Mouse (Mus musculus): ENCODE measurements around the gene Fgfr3.

The Fgfr3 gene

DNA sequence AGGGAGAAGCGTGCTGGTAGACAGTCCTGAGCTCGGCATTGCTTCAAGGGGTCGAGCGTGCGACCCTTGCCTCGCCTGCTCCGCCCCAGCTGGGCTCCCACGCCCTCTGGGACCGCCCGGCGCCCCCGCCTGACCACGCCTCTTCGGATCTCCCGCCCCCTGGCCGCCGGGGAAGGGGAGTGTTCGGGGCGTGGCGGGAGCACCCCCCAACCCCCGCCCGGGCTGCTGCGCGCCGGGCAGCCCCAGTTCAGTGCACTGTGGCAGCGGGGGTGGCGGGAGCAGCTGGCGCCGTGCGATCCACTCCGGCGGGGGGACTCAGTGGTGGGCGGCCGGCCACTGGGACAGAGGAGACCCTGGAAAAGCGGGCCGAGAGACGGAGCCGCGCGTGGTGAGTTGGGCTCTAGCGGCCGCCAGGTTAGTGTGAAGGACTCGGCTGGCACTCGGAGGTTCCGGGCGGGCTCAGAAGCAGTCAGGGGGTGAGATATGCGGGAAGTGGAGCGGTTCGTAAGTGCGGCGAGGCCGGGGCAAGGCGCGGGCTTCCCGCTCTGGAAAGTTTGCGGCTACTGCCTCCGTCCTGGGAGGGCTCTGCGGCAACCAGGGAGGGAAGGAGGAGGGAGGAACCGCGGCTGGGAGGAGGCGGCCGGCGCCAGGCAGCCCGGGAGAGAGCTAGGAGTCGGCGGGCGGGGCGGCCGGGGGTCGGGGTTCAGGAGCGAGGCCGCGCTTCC is at the start of gene Fgfr3:
TSS of gene Fgfr3 (plus strand) at position 134 of the 725 bp plus-strand sequence.
- DNase-seq (ENCODE audit: inconsistent age in 2 of 2, low spot score in 1 of 2): peak; percentile 70 to 87

GRCm38 (mm10) chr5:33674439-33674838 is 47.0 kb upstream of the Fgfr3 start:
- no peak for DNase-seq (ENCODE audit: inconsistent age in 2 of 2, low spot score in 1 of 2)

GRCm38 (mm10) chr5:33675964-33676363 is 45.5 kb upstream of the Fgfr3 start:
- peak in 1 of 2 experiments; percentile 73 for DNase-seq (ENCODE audit: inconsistent age in 2 of 2, low spot score in 1 of 2)

GRCm38 (mm10) chr5:33678244-33678643 is 43.2 kb upstream of the Fgfr3 start:
- no peak for DNase-seq (ENCODE audit: inconsistent age in 2 of 2, low spot score in 1 of 2)

GRCm38 (mm10) chr5:33681044-33681443 is 40.4 kb upstream of the Fgfr3 start:
- no peak for DNase-seq (ENCODE audit: inconsistent age in 2 of 2, low spot score in 1 of 2)

- no peak for DNase-seq (ENCODE audit: inconsistent age in 2 of 2, low spot score in 1 of 2)
Observed at GRCm38 (mm10) chr5:33681611-33682388, 39.7 kb upstream of the Fgfr3 start.

DNA sequence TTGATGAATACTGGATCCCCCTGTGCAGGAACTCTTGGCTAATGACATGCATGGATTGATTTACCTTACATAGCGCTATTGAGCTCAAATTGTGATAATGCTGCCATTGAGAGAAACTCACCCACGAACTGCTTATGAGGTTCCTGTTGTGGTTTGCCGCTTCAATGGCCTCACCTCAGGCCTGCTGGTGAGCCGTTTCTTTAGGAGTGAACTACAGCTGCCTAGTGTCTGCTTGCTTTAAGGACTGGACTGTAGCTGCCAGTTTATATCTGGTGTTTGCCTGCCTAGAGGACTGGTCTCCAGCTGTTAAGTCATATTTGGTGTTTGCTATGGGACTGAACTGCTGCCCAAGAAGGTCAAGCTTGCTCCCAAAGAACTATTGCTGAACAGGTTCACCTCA is 38.5 kb upstream of the Fgfr3 start:
- no peak for DNase-seq (ENCODE audit: inconsistent age in 2 of 2, low spot score in 1 of 2)

DNA sequence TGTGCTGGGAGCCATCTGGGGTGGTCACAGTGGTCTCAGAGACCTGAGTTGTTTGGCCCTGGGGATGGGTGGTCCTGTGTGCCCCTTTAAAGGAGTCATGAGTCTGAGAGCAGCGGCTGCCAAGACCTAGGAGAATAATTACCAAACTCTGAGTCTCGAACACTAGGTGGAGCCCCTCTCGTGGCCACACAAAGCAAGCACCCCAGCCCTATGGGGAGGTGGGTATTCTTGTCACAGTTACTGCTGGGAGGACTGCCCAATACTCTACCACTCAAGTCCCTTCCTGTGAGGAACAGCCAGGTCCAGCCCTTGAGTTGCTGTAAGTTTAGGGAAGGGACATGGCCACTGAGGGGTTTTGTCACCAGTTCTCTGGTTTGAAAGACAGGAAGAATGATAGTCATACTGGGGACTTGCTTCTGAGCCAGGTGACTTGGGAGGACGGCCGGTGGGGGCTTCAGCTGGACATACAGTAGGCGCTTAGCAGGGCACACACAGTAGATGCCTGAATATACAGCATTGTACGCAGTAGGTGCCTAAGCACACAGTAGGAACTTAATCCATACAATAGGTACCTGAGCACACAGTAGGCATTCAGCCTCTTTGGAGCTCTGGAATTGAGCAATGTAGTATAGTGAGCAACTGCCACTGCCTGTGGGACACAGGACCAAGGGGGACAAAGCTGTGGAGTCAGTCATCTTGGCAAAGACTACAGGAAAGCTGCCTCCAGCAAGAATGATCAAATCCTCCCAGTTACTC is 37.4 kb upstream of the Fgfr3 start:
- peak in 1 of 2 experiments; percentile 73 for DNase-seq (ENCODE audit: inconsistent age in 2 of 2, low spot score in 1 of 2)

DNA sequence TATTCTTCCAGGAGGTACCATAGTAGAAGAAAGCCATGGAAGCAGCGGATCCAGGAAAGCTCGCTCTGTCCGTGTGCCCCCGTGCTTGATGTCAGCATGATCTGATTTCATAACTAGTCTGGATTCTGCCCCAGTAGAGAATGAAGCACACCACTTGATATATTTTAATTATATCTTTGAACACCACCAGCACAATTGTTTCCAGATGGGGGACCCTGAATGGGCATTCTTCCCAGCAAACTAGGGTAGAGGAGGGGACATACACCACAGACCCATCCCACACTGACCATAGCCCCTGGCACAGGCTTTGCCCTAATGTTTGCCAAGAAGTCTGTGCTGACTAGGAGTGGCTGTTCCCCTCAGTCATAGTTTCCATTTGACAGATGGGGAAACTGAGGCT is 36.5 kb upstream of the Fgfr3 start:
- DNase-seq (ENCODE audit: inconsistent age in 2 of 2, low spot score in 1 of 2): no peak

DNA sequence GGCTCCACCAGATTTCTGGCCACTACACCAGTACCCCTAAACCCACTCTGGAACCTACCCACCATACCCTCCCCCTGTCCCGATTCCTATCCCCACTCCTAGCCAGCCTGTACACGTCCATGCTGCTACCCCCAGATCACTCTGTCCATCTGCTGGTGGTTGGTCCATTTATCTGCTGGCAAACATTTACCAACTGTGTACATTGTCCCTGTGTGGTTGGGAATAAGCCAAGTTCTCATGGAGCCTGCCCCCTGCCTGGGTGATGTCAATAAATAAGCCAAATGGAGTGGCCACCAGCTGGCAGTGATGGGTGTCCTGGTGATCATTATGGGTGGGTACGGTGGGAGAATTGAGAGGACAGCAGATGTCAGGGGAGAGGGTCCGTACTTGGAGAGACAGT is 34.3 kb upstream of the Fgfr3 start:
- no peak for DNase-seq (ENCODE audit: inconsistent age in 2 of 2, low spot score in 1 of 2)

DNA sequence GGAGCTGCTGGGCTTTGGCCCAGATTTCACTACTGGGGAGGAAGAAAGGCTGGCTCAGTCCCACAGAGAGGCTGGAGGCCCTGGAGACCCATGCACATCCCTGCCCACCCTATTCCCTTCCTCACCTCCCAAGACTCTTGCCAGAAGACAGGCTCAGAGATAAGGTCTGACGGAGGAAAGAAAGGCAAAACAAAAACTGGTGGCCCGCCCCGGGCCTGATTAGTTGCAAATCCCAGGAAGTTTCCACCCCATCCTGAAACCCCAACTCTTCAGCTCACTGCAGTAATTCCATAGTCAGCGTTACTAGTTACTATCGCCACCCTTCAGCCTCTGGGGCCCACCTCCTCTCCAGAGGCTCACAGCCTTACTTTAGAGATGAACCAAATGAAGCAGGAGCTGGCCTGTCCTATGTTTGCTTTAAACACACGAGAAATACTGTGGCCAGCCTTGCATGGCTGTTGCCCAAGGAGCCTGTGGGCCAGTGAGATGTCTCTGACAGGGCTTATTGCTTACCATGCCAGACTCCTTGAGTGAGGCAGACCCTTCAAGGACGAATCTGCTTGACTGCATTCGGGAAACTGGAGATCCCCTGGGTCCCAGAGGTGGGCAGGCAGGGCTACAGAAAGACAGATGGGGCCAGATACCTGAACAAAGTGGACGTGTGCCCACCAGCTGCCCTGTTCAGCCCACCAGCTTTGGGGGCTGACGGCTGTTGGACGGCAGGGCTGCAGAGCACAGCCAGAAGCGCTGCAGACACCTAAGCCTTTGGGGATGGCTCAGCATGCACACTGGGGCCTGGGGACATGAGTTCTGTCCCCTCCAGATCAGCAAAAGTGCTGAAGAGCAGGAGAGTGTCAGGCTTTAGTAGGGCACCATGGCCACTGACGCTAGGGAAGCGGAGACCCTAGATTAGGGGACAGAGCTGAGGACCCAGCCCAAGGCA is 32.9 kb upstream of the Fgfr3 start:
- no peak for DNase-seq (ENCODE audit: inconsistent age in 2 of 2, low spot score in 1 of 2)

DNA sequence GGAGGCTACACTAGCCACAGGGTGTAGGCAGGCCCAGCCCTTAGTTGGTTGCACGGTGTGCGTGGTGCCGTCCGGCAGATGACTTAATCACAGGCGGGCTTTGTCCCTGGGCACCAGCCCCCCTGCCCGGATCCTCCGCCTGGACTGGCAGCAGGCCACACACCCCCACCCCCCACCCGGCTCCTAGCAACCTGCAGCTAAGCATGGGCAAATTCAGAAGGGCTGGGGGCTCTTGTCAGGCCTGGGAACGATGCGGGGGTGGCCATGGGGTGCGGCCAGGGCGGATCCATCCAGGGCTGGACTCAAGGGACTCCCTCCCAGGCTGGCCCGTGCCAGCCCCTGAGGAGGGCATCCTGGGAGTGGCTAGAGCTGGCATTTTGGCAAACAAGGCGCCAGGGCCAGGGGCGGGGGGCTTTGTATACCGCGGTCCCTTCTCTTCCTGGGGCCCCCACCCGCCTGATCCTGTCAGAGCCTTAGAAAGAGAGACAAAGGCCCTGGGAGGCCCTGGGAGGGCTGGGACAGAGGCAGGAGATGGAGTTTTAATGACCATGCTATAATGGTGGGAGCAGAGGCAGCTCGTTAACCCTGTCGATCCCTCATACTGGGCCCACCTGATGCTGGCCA is 32.1 kb upstream of the Fgfr3 start:
- DNase-seq (ENCODE audit: inconsistent age in 2 of 2, low spot score in 1 of 2): no peak

GRCm38 (mm10) chr5:33689852-33690645 is 31.4 kb upstream of the Fgfr3 start:
- peak in 1 of 2 experiments; percentile 47 for DNase-seq (ENCODE audit: inconsistent age in 2 of 2, low spot score in 1 of 2)

DNA sequence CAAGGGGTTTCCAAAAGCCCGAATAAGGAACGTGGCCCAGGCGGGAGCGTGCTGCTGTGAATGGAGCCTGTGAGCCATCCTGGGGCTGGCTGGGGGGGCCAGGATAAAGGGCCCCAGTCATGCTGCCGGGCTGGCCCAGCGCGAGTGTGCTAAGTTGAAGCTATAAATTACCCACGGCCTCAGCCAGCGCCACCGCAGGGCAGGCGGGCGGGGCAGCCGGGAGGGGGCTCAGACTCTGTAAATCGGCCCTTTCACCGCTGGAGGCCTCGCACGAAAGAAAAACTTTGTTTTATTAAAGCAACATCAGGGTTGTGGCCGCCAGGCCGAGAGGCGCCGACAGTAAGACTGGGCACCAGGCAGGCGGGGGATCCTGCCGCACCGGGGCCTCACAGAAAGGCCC is 29.1 kb upstream of the Fgfr3 start:
- DNase-seq (ENCODE audit: inconsistent age in 2 of 2, low spot score in 1 of 2): no peak

GRCm38 (mm10) chr5:33694461-33694847 is 27.0 kb upstream of the Fgfr3 start:
- DNase-seq (ENCODE audit: inconsistent age in 2 of 2, low spot score in 1 of 2): no peak

DNA sequence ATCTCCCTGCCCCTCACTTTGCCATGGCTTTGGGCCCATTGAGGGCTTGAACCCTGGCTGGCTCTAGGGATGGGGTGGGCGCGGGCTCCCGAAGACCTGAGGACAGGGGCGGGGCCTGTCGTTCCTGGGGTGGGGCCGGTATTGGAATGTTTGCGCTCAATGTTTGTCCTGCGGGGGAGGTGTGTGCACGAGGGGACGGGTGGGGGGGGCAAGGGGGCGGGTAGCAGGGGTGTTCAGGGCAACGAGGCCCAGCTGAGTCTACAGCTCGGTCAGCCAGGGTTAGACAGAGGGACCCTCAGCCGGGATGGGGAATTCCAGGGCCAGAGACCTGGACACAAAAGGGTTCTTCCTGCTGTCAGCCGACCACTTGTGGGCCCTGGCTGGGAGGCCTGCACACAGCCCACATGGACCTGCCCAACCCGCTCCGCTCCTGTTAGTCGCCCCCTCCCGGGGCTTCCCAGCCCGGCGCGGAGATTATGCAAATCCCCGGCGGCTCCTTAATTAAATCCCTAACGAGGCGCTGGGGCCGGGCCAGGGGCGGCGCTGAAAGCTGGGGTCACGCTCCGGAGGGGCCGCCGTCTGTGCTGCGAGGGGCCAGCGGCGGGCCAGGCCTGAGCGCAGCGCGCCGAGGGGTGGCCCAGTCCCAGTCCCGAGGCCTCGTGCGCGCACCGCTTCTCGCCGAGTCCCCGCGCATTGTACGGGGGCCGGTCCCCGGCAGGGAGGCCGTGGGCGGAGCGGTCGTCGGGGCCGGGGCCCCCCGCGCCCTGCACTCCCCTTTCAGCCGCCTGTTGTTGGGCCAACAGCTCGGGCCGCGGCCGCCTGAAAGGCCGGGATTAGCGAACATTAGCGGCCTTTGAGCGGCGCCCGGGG is 26.4 kb upstream of the Fgfr3 start:
- DNase-seq (ENCODE audit: inconsistent age in 2 of 2, low spot score in 1 of 2): peak; percentile 23 to 60

- no peak for DNase-seq (ENCODE audit: inconsistent age in 2 of 2, low spot score in 1 of 2)
Observed at GRCm38 (mm10) chr5:33695718-33696121, 25.8 kb upstream of the Fgfr3 start.

DNA sequence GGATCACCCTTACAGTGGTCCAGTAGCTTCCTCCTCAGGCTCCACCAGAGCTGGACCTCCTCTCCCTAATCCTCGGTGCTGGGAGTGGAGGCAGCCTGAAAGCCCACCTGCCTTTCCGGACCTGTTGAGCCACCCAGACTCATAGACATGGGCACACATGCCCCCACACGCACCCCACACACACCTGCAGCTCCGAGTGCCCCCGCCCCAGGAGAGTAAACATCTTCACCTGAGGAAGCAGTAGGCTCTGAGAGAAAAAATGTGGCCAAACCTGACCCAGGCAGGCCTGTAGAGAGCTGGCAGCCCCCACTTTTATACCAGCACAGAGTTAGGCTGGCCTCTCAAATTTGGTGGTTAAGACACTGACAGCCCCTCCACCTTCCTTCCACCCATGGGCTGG is 25.0 kb upstream of the Fgfr3 start:
- DNase-seq (ENCODE audit: inconsistent age in 2 of 2, low spot score in 1 of 2): no peak

Measured in adrenal gland, adult (tissue).